Mouse (Mus musculus) heart, adult 8-10 months (tissue): Measurements from ENCODE around the gene She. TPM values are rescaled to one million over a fixed set of nuclear protein-coding genes. Genes with fewer than 3 reads are reported as not detected.
"Not testable (repeated sequence)": the region's sequence is repeated elsewhere in the genome, so short reads cannot be mapped to it uniquely, and the experiment has no call there.

Experiments
- DNase-seq: peaks from one replicate; pipeline ENCODE4 v3.0.0; 2022; ENCODE audit warnings: low spot score
- total RNA-seq, 4 experiments: library from RNA; stranded (reverse); gene quantifications; 2 replicates each; pipeline ENCODE4 v1.2.4; 2022

Gene She
- 10 to 100 TPM in 3 of 4 experiments, 1 to 10 TPM in 1; 8.5 to 14.1 (median 12.4) TPM for total RNA-seq

DNA sequence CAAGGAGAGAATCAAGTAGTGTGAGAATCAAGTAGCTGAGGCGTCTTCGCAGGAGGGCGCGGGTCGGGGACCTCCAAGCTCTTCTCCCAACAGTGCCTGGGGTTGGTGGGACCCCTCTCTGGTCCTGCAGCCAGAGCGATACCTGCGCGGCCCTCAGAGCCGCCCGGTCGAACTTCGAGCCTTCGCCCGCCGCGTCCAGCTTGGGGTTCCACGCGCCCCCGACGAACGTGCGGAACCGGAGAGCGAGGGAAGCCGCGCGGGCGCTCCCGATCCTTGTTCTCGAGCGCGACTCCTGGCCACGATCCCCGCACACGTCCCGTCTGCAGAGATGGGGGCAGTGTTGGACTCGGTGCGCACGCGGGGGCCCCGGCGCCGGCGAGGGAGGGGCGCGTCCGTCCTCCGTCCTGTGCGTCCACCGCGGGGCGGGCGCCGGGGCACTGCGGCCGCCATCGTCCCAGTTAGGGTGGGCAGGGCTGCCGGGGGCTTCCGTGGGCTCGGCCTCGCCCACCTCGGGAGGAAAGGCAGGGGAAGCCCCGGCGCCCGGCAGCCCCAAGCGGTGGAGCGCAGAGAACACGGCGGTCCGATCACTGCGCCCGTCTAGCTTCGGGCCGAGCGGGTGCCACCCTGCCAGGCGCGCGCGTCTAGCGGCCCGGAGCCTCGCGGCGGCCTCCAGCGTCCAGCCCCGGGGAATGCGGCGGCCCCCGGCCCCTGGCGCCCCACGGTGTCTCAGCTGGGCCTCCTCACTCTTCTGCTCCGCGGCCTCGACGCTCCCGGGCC lies at the start of gene She:
Gene She, plus strand, starts transcription at position 556 of the 777 bp plus-strand sequence.
- DNase-seq: no peak

DNA sequence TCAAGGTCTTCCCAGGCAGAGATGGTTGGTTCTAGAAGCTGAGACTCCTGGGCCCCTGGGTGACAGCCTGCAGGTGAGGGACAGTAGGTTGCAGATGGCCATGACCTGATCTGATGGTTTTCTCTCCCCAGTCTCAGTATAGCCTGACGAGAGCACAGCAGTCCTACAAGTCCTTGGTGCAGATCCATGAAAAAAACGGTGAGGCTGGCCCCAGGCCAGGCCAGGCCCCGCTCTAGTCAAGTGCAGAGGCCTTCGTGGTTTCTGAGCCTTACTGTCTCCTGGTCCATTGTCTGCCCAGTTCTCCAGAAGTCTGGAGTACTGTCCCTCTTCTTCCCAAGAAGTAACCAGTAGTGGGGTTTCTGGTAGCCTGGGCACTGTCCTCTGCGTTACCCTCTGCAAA lies 49.5 kb upstream of the She start:
- no peak for DNase-seq

- DNase-seq: peak; percentile 86
These were observed 46.0 kb upstream of the She start for GRCm38 (mm10) chr3:89784991-89785753.

- no peak for DNase-seq
These were observed 44.9 kb upstream of the She start for GRCm38 (mm10) chr3:89786275-89786674.

- no peak for DNase-seq
These were observed 42.4 kb upstream of the She start for GRCm38 (mm10) chr3:89788680-89789352.

- DNase-seq: no peak
These were observed 36.6 kb upstream of the She start for GRCm38 (mm10) chr3:89794616-89795015.

DNA sequence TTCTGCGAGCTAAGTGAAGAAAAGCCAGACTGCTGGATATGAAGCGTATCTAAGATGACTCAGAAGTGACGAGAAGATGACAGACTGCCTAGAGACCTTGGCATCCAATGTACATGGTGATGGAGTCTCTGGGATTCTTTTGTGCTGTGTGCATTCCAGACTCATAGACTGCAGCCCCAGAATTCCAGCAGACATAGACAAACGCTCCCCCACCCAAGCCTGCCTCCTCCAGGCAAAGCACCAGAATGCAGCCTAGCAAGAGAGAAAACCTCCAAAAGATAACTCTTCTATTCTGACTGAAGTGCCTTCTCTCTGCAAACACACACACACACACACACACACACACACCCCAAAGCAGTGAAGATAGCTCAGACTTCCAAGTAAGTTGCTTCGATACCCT lies 35.4 kb upstream of the She start:
- no peak for DNase-seq

DNA sequence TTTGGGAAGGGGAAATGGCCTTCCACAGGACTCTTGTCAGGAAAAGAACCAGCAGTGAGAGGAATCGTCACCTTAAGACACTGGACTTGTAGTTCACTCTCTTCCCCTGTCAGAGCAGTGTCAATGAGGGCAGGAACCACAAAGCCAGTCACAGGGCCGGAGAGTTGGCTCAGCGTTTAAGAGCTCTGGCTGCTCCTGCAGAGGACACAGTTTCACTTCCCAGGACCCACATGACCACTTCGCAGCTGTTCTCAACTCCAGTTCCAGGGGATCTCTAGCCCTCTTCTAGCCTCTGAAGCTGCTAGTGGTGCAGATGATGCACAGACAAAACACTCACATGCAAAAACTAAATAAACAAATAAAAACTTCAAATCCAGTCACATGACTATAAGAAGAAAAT lies 34.8 kb upstream of the She start:
- peak; percentile 46 for DNase-seq

DNA sequence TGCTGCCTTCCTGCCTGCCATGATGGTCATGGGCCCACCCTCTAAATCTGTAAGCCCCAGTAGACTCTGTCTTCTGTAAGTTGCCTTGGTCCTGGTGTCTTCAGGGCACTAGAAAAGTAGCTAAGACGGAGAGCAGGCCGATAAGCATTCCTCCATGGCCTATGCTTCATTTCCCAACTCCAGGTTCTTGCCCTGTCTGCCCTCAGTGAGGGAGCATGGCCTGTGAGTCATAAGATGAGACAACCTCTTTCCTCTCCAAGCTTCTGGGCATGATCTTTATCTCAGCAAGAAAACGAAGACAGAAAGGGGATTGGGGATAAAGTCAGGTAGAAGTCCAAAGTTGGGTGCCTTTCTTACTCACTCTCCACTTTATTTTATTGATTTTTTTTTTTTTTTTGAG lies 32.7 kb upstream of the She start:
- no peak for DNase-seq

- DNase-seq: no peak
These were observed 31.7 kb upstream of the She start for GRCm38 (mm10) chr3:89799476-89799875.

GRCm38 (mm10) chr3:89800078-89800477 lies 31.1 kb upstream of the She start:
- not testable (repeated sequence) for DNase-seq

DNA sequence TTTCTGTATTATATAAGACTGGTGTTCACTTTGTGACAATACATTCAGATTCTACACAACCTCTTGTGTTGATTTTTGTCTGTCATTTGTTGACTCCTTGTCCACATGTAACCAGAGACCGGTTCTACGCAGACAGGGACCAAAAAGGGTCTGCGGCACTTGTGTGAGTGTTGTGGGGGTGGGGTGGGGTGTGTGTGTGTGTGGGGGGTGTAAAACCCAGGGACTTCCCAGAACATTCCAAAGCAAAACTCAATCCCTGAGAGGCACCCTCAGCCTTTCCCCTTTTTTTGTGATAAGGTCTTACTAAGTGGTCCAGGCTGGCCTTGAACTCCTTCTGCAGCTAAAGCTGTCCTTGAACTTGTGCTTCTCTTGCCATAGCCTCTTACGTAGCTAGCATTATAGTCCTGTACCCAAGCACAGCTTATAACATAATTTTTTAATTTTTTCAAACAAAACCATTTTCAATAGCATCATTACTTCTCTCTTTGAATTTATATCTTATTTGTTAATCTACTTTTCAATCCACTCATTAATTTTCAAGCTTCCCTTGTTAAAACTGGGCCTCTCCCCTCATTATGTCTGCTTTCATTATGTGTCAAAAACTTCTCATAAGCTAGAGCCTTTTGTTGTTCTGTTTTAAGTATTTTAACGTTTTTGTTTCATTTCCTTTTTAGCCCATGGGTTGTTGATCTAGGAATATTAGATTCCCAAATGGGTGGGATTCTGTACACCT lies 30.2 kb upstream of the She start:
- DNase-seq: no peak

DNA sequence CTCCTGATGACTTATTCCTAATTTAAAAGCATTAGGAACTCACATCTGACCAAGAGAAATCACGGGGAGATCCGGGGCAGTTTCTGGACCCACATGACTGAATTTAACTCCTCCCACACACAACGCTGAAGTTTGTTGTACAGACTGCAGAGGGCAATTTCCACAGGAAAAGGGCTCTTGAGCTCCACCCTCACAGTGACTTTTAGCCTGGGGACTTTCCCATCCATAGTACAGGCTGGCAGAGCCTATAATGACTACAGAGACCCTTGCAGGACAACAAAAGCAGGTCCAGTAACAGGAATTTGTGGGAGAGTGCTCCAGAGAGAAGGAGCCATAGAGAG lies 29.7 kb upstream of the She start:
- DNase-seq: peak; percentile 47

DNA sequence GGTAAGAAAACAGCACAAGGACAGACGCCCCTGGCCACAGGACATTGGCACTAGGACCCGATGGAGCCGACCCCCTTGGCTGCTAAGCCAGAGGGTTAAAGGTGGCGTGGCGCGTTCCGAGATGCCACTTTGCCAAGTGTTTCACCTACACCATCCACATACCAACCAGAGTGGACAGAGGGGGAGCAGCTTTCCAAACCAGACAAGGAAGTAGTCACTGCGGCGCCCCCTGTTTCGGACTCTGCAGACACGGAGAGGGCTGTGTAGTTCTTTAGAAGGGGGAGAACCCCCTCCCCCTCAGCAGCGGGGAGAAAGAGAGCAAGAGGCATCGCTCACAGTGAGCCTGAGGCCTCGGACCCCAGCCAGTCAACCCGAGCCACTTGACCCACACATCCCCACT lies 28.3 kb upstream of the She start:
- DNase-seq: no peak

DNA sequence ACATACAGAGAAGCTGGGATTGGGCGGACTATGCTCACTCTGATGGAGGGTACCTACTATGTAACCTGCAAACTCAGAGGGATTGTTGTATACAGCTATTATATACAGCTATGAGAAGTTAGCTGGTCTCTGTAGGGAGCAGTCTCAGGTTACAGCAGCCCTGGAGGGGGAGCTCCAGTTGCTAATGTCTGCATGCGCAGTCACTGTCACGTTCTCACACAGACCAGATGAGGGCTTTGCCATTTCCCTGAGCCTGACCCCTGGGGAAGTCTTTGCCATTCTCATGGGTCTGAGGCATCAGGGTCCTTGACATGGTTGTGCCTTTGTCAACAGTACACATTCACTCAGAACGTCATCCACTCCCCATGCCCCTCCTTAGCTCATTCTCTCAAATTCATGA lies 26.0 kb upstream of the She start:
- DNase-seq: no peak

DNA sequence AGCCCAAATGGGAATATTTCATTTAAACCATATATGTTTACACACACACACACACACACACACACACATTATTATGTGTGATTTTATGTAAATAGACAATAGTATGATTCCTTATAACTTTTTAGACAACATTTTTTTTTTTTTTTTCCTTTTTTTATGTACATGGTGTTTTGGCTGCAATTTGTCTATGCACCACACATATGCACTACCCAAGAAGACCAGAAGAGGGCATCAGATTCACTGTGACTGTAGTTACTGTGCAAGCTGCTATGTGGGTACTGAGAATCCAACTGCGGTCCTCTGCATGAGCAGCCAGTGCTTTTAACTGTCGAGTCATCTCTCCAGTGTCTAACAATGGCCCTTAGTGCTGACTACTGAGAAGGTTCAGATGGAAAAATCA lies 24.4 kb upstream of the She start:
- DNase-seq: no peak

GRCm38 (mm10) chr3:89807171-89807570 lies 24.0 kb upstream of the She start:
- no peak for DNase-seq

- no peak for DNase-seq
These were observed 23.3 kb upstream of the She start for GRCm38 (mm10) chr3:89807881-89808280.

DNA sequence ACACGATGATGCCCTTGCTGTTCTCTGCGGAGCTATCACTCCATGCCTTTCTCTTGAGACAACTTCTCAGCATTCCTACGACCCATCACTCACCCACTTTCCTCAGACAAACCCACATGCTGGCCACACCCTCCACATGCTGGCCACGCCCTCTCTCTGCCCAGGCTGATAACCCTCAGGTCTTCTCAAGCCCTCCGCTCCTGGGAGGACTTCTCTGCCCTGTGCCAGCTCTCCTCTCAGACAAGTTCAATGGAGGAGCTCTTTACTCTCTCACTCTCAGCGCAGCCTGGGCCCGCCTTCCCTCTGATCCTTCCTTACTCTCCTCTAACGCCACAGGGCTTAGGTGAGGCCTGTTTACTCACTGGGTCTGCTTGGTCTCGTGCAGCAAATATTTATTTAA lies 22.5 kb upstream of the She start:
- no peak for DNase-seq

GRCm38 (mm10) chr3:89810841-89811240 lies 20.3 kb upstream of the She start:
- DNase-seq: no peak

GRCm38 (mm10) chr3:89812166-89812565 lies 19.0 kb upstream of the She start:
- DNase-seq: no peak

GRCm38 (mm10) chr3:89814051-89814450 lies 17.1 kb upstream of the She start:
- no peak for DNase-seq
